22 mouse cellular contexts compared by ENCODE assay signal in genomic region chr17:24775173-24775572, GRCm38 (mm10). TPM values are rescaled to one million over a fixed set of nuclear protein-coding genes. Genes with fewer than 3 reads are reported as not detected.
"Had no signal": no experiment of that assay in that cellular context is flagged by ENCODE, and none has a peak within 500 bp of the region (broad histone marks: within the 10 kb centered on the region; RNA-seq: fewer than 3 reads in every experiment).

No protein-coding gene starts in this region.

- H3K27ac ChIP-seq: liver, embryonic 13.5 days; liver, embryonic 15.5 days; macrophage; midbrain, embryonic 13.5 days; midbrain, embryonic 15.5 days; neural tube, embryonic 13.5 days; neural tube, embryonic 15.5 days had no signal

- H3K27me3 ChIP-seq: midbrain, embryonic 13.5 days; midbrain, embryonic 15.5 days had no signal

- H3K9me3 ChIP-seq: liver, embryonic 15.5 days; midbrain, embryonic 15.5 days; neural tube, embryonic 13.5 days; neural tube, embryonic 15.5 days had no signal

- H3K4me3 ChIP-seq: liver, embryonic 13.5 days; liver, embryonic 15.5 days; megakaryocyte, embryonic 14.5 days; midbrain, embryonic 13.5 days; midbrain, embryonic 15.5 days; neural tube, embryonic 13.5 days; neural tube, embryonic 15.5 days had no signal

- H3K9ac ChIP-seq: liver, embryonic 13.5 days; liver, embryonic 15.5 days; liver, postnatal 0 days; lung, embryonic 14.5 days; midbrain, embryonic 13.5 days; midbrain, embryonic 15.5 days; neural tube, embryonic 13.5 days; neural tube, embryonic 15.5 days had no signal

- DNase-seq: liver, embryonic 13.5 days; liver, postnatal 0 days; lung, embryonic 14.5 days; lung, postnatal 14 days; lung, postnatal 36 days; retina, postnatal 1 day; right cerebral cortex, adult 18-20 months; thymus, adult 18-20 months; thymus, postnatal 14 days; thymus, postnatal 36 days had no signal

- H3K36me3 ChIP-seq: liver, embryonic 13.5 days; liver, embryonic 15.5 days; midbrain, embryonic 13.5 days; midbrain, embryonic 15.5 days; neural tube, embryonic 13.5 days; neural tube, embryonic 15.5 days had no signal

- H3K4me2 ChIP-seq: liver, embryonic 11.5 days; liver, embryonic 13.5 days; liver, embryonic 15.5 days; lung, embryonic 14.5 days; midbrain, embryonic 11.5 days; midbrain, embryonic 13.5 days; midbrain, embryonic 15.5 days; neural tube, embryonic 13.5 days; neural tube, embryonic 15.5 days had no signal

- ATAC-seq: liver, postnatal 0 days; lung, postnatal 0 days; midbrain, embryonic 13.5 days; midbrain, embryonic 15.5 days had no signal

- H3K4me1 ChIP-seq: liver, embryonic 13.5 days; midbrain, embryonic 13.5 days; midbrain, embryonic 15.5 days; neural tube, embryonic 13.5 days; neural tube, embryonic 15.5 days had no signal

RNA-seq across cellular contexts. Expression of gene Hs3st6, which starts 22.4 kb away (rescaled TPM):
- polyA plus RNA-seq: liver, embryonic 13.5 days; macrophage had no signal

RNA-seq across cellular contexts. Expression of gene Meiob, which starts 28.9 kb away (rescaled TPM):
- polyA plus RNA-seq: lung, embryonic 14.5 days; lung, postnatal 0 days; macrophage; midbrain, embryonic 11.5 days; midbrain, embryonic 13.5 days; midbrain, embryonic 15.5 days; neural tube, embryonic 11.5 days; neural tube, embryonic 13.5 days; neural tube, embryonic 15.5 days; spleen, adult 2 months had no signal

RNA-seq across cellular contexts. Expression of gene Rpl3l, which starts 47.6 kb away (rescaled TPM):
- polyA plus RNA-seq: liver, embryonic 11.5 days; liver, embryonic 13.5 days; lung, embryonic 14.5 days; macrophage; midbrain, embryonic 11.5 days; midbrain, embryonic 13.5 days; midbrain, embryonic 15.5 days; neural tube, embryonic 11.5 days; neural tube, embryonic 13.5 days; spleen, adult 2 months had no signal
